Mouse (Mus musculus) kidney, postnatal 25 days (tissue): ENCODE data around the gene Rnf148.

Source experiments
- DNase-seq, 2 experiments: peaks; one replicate each; pipeline ENCODE4 v3.0.0; 2021; ENCODE audit warnings: mixed read lengths in 2 of 2

Gene Rnf148

GRCm38 (mm10) chr6:23655036-23655435 is at the start of gene Rnf148:
Gene Rnf148 (minus strand): TSS chr6:23655136.
- DNase-seq, result no peak

- no peak for DNase-seq
These were observed 45.9 kb upstream of the Rnf148 start for GRCm38 (mm10) chr6:23700879-23701278.

- no peak for DNase-seq
These were observed 23.2 kb upstream of the Rnf148 start for GRCm38 (mm10) chr6:23678172-23678571.

GRCm38 (mm10) chr6:23650205-23650604 is 4.7 kb downstream of the Rnf148 start, which contains the start of gene Rnf133:
Gene Rnf133 (minus strand): TSS chr6:23650305.
- no peak for DNase-seq

- DNase-seq, result peak in 1 of 2 experiments; percentile 39
These were observed 6.2 kb downstream of the Rnf148 start for GRCm38 (mm10) chr6:23648732-23649131.

GRCm38 (mm10) chr6:23647627-23648247 is 7.2 kb downstream of the Rnf148 start:
- peak; percentile 51 to 73 for DNase-seq

- peak in 1 of 2 experiments; percentile 19 for DNase-seq
These were observed 17.9 kb downstream of the Rnf148 start for GRCm38 (mm10) chr6:23637081-23637480.

- DNase-seq, result no peak
These were observed 19.7 kb downstream of the Rnf148 start for GRCm38 (mm10) chr6:23635208-23635607.

- DNase-seq, result no peak
These were observed 20.9 kb downstream of the Rnf148 start for GRCm38 (mm10) chr6:23634016-23634415.

GRCm38 (mm10) chr6:23630465-23630864 is 24.5 kb downstream of the Rnf148 start:
- no peak for DNase-seq
